Mouse (Mus musculus) liver, adult 2 months (tissue): Measurements from ENCODE around the gene Oasl2.

Source experiments
- CTCF ChIP-seq: fragments of 200-500 bp; IDR thresholded peaks from 2 replicates; pipeline ENCODE4 v1.5.1; 2011; ENCODE audit warnings: low read depth, low read length, control low read depth
- POLR2A ChIP-seq: fragments of 200-500 bp; IDR thresholded peaks from 2 replicates; pipeline ENCODE4 v1.6.1; 2011; ENCODE audit warnings: low read length, control low read depth; ENCODE audit not compliant: insufficient read depth; ENCODE audit errors: extremely low read depth

DNA sequence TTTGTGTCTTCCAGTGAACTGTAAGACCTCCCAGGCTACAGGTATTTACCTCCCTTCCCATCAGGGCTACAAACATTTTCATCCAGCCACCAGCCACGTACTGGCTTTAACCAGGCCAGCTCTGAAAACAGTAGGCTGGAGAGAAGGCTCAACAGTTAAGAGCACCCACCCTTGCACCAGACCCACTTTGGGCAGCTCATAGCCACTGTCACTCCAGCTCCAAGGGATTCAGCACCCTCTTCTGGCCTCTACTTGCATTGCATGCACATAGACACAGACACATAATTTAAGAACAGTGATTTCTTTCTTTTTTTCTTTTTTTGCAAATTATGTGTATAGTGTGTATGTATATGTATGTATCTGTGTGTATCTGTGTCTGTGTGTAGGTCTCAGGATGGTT, 5.7 kb downstream of the Oasl2 start:
- TF ChIP-seq CTCF: peak; percentile 80
- TF ChIP-seq POLR2A: no peak
